Mouse (Mus musculus) neural tube, embryonic 13.5 days (tissue): ENCODE measurements around the gene Mad2l1bp. TPM values are rescaled to one million over a fixed set of nuclear protein-coding genes. Genes with fewer than 3 reads are reported as not detected.

Source experiments
- ATAC-seq: fragments of 200-750 bp; cut with Nextera tagmentation; 2 replicates; pipeline ENCODE4 v1.8.0; 2017; ENCODE audit warnings: low read depth, mild to moderate bottlenecking, moderate TSS enrichment, moderate library complexity
- H3K27ac ChIP-seq: fragments of 300-500 bp; sonication (generic); replicated peaks from 2 replicates; pipeline ENCODE4 v1.5.1; 2015; ENCODE audit warnings: moderate library complexity, mild to moderate bottlenecking, inconsistent platforms
- H3K27me3 ChIP-seq: fragments of 300-500 bp; sonication (generic); 2 replicates; pipeline ENCODE4 v1.6.1; 2015; ENCODE audit warnings: mild to moderate bottlenecking, inconsistent platforms
- H3K36me3 ChIP-seq: fragments of 300-500 bp; sonication (generic); 2 replicates; pipeline ENCODE4 v1.6.1; 2015; ENCODE audit warnings: mild to moderate bottlenecking, inconsistent platforms
- H3K4me1 ChIP-seq: fragments of 300-500 bp; sonication (generic); replicated peaks from 2 replicates; pipeline ENCODE4 v1.6.1; 2015; ENCODE audit warnings: inconsistent platforms
- H3K4me2 ChIP-seq: fragments of 300-500 bp; sonication (generic); 2 replicates; pipeline ENCODE4 v1.6.1; 2015; ENCODE audit warnings: inconsistent platforms, mild to moderate bottlenecking, moderate library complexity
- H3K4me3 ChIP-seq: fragments of 300-500 bp; sonication (generic); 2 replicates; pipeline ENCODE4 v1.5.1; 2015; ENCODE audit warnings: mild to moderate bottlenecking, inconsistent platforms
- H3K9ac ChIP-seq: fragments of 300-500 bp; sonication (generic); 2 replicates; pipeline ENCODE4 v1.6.1; 2015; ENCODE audit warnings: moderate library complexity, mild to moderate bottlenecking, inconsistent platforms
- H3K9me3 ChIP-seq: fragments of 300-500 bp; sonication (generic); 2 replicates; pipeline ENCODE4 v1.6.1; 2016; ENCODE audit warnings: inconsistent platforms
- WGBS: fragments of 180-500 bp; shearing (Covaris S2); methylation state at CpG from one replicate; pipeline ENCODE4 v1.1.7; 2015; 5-methylcytosine and 5-hydroxymethylcytosine counted together
- polyA plus RNA-seq: library from polyadenylated mRNA; unstranded; fragments of >200 nt; fragmentation: Nextera tagmentation; extraction: Ambion mirVana; gene quantifications from 2 replicates; pipeline ENCODE4 v1.2.1, GENCODE M21; 2015

The Mad2l1bp gene
- polyA plus RNA-seq: 24.1 and 30.8 TPM in 2 replicates

DNA sequence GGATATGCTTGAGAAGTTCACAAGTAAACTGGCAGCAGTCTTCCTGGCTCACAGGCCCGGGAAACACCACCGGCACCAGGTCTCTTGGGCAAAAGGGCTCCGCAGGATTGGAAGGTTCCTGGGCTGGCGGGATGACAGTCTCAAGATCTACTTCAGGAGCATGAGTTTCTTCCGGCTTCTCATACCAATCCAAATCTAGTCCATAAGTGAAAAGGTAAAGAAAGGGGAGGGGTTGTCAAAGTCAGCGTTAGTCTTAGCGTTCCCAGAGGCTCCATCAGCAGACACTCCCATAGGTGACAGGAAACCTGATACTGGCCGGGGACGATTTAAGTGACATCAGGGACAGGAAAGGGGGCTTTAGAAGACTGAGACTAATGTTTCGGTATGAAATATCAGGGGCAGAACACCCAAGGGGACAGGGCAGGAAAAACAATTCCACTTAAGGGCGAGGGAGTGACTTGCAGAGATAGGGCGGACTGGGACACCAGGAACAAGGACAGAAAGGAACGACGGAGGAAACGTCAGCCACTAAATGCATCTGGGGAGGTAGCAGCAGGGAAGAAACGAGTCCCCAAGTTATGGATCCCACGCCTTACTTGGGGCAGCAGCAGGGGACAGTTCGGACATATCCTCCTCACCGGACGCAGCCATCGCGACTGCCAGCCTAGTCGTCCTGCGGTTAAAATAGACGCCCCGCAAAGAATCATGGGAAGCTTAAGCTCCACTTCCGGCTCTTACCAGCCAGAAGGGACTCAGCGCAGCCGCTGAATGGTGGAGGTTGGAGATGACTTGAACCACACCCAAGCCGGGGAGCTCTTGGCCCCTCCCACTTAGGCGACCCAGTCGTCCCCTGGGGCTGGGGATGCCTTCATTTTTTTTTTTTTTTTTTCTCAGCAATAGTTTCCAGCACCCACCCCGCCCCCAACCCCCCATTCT, at the start of gene Mad2l1bp:
TSS of gene Mad2l1bp (minus strand) at position 707 of the 936 bp plus-strand sequence.
- Histone ChIP-seq H3K9ac (peak within 1 kb of the TSS; percentile 82), H3K4me3 (peak within 1 kb of the TSS; percentile 57), H3K4me1 (peaks cover 22% of the 10 kb centered on the region), H3K4me2 (peak within 1 kb of the TSS; percentile 86), H3K27ac (peak within 1 kb of the TSS; percentile 54; the same call in 1 of the 2 replicates), H3K27me3 (no peaks in the 10 kb centered on the region), H3K9me3 (no peaks in the 10 kb centered on the region), H3K36me3 (peaks cover 15% of the 10 kb centered on the region)
- peak; percentile 86 for ATAC-seq
- 9% methylated on average over 33 of the region's 33 CpGs for WGBS

DNA sequence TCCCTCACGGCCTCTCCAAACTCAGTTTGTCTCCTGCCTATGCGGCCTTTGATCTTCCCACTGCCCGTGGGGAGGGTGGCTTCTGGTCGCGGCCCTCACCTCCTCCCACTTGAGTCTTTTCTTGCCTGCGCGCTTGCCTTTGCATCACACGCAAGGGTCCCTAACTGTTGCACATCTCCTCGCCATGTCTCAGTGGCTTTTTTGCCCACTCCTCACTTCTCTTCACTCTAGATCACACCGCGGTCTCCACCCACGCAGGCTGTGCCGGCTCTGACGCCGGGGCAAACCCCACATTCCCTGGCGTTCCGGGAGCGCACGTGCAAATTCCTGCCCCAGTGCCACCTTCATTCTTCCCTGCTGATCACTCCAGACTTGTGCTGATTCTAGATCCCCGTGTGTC, 49.7 kb upstream of the Mad2l1bp start:
- peak overlapping the region; percentile 90 for H3K9ac ChIP-seq
- no peaks in the 10 kb centered on the region for H3K27me3 ChIP-seq
- peak overlapping the region; percentile 98 for H3K4me2 ChIP-seq
- H3K36me3 ChIP-seq: peaks cover 44% of the 10 kb centered on the region
- peaks cover 40% of the 10 kb centered on the region for H3K4me1 ChIP-seq
- H3K4me3 ChIP-seq: peak overlapping the region; percentile 95
- under 1% methylated on average over 20 of the region's 20 CpGs for WGBS
- peak overlapping the region; percentile 81 for H3K27ac ChIP-seq
- ATAC-seq: no peak; the same call in 1 of the 2 replicates
- H3K9me3 ChIP-seq: no peaks in the 10 kb centered on the region

DNA sequence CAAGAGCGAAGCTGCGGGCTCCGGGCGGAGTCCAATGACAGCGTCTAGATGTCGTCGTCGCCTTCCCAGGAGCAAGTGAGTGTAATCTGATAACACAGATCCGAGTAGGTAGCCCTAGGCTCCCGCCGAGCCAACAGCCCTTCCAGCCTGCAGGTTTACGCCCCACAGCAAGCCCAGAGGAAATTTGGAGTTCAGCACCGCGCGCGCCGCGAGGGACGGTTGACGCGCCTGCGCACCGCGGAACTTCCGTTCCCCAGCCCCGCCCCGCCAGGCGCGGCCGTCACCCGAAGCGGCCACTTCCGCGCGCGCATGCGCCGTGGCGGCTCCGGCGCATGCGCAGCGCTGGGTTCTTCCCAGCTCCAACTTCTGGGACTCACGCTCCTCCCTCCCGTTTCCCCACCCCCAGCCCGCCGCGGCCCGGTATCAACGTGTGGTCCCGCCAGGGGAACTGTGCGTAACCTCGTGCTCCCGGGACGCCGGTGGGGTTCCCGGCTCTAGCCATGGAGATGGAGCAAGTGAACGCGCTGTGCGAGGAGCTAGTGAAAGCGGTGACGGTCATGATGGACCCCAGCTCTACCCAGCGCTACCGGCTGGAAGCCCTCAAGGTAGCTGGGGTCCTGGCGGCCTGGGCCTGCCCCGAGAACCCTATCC, 49.2 kb upstream of the Mad2l1bp start, which contains the start of the genes Polh and Xpo5:
TSS of gene Polh (minus strand) at position 225 of the 651 bp plus-strand sequence.
TSS of gene Xpo5 (plus strand) at position 362 of the 651 bp plus-strand sequence.
- no peaks in the 10 kb centered on the region for H3K9me3 ChIP-seq
- H3K27me3 ChIP-seq: no peaks in the 10 kb centered on the region
- peak within 1 kb of the TSS; percentile 98 for H3K4me2 ChIP-seq
- peak; percentile 96 for ATAC-seq
- H3K4me3 ChIP-seq: peak within 1 kb of the TSS; percentile 95
- WGBS: under 1% methylated on average over 63 of the region's 66 CpGs
- H3K4me1 ChIP-seq: peaks cover 40% of the 10 kb centered on the region
- peak within 1 kb of the TSS; percentile 90 for H3K9ac ChIP-seq
- peaks cover 44% of the 10 kb centered on the region for H3K36me3 ChIP-seq
- peak within 1 kb of the TSS; percentile 81 for H3K27ac ChIP-seq

DNA sequence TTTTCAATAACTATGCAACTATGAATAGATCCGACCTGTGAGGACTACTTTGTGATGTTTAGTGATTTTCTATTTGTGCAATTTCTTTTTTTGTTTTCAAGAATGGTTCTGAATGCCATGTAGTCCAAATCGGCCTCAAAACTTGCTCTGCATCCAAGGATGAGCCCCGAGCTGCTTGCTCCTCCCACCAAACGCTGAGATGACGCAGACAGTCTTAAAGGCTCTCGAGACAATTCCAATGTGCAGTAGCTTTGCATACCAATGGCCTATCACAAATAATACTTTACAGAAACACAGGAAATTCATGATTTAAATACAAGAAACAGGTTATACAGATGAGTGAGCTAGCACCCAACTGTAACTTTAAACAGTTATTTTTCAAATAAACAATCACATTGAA, 47.8 kb upstream of the Mad2l1bp start:
- Histone ChIP-seq H3K9me3 (no peaks in the 10 kb centered on the region), H3K4me3 (peak overlapping the region; percentile 95), H3K27me3 (no peaks in the 10 kb centered on the region), H3K36me3 (peaks cover 44% of the 10 kb centered on the region), H3K9ac (peak overlapping the region; percentile 90), H3K27ac (no peak overlapping the region), H3K4me2 (peak overlapping the region; percentile 98), H3K4me1 (peaks cover 40% of the 10 kb centered on the region)
- no peak for ATAC-seq
- WGBS: 75% methylated on average over 6 of the region's 6 CpGs

- no peak overlapping the region for H3K27ac ChIP-seq
- no peak overlapping the region for H3K4me3 ChIP-seq
- ATAC-seq: no peak
- no peaks in the 10 kb centered on the region for H3K4me1 ChIP-seq
- H3K9ac ChIP-seq: no peak overlapping the region
- H3K9me3 ChIP-seq: no peaks in the 10 kb centered on the region
- WGBS: 90% methylated on average over 2 of the region's 2 CpGs
- no peaks in the 10 kb centered on the region for H3K27me3 ChIP-seq
- no peak overlapping the region for H3K4me2 ChIP-seq
- peaks cover 91% of the 10 kb centered on the region for H3K36me3 ChIP-seq
Observed at GRCm38 (mm10) chr17:46188829-46189228, 35.5 kb upstream of the Mad2l1bp start.

DNA sequence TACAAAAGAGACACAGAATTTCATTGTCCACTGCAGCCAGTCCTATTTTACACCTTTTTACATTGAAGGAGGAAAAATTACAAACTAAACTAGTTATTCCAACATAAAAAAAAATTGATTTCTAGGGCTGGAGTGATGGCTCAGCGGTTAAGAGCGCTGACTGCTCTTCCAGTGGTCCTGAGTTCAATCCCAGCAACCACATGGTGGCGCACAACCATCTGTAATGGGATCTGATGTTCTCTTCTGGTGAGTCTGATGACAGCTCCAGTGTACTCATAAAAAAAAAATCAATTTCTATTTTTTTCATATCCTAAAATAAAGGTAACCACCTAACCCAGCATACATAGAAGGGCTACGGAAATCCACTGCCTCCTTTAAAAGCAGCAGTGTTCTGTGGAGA, 28.9 kb upstream of the Mad2l1bp start:
- Histone ChIP-seq H3K9ac (no peak overlapping the region), H3K27ac (no peak overlapping the region), H3K27me3 (no peaks in the 10 kb centered on the region), H3K4me2 (no peak overlapping the region), H3K9me3 (no peaks in the 10 kb centered on the region), H3K4me3 (no peak overlapping the region), H3K4me1 (no peaks in the 10 kb centered on the region), H3K36me3 (peaks cover 97% of the 10 kb centered on the region)
- WGBS: 89% methylated on average over 4 of the region's 4 CpGs
- no peak for ATAC-seq

DNA sequence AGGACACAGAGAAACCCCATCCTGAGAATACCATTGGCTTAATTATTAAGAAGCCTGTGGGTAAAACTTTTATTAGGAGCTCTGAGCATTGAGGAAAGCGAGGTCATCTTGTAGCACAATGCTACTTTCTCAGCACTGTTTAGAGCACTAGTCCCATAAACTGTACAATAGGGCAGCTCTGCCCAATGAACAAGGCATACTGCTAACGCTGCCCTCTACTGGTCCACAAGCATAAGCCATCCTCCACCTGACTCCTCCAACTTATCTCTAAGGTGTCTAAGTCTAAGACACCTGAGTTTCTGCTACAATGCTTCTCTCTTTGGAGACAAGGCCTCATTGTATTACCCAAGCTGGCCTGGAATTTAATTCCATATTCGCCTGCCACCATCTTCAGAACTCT, 17.2 kb upstream of the Mad2l1bp start:
- no peak overlapping the region for H3K9ac ChIP-seq
- no peaks in the 10 kb centered on the region for H3K27me3 ChIP-seq
- H3K27ac ChIP-seq: no peak overlapping the region
- no peaks in the 10 kb centered on the region for H3K4me1 ChIP-seq
- no peak for ATAC-seq
- no peak overlapping the region for H3K4me2 ChIP-seq
- no peak overlapping the region for H3K4me3 ChIP-seq
- 74% methylated on average over 3 of the region's 3 CpGs for WGBS
- H3K9me3 ChIP-seq: no peaks in the 10 kb centered on the region
- peaks cover 78% of the 10 kb centered on the region for H3K36me3 ChIP-seq

DNA sequence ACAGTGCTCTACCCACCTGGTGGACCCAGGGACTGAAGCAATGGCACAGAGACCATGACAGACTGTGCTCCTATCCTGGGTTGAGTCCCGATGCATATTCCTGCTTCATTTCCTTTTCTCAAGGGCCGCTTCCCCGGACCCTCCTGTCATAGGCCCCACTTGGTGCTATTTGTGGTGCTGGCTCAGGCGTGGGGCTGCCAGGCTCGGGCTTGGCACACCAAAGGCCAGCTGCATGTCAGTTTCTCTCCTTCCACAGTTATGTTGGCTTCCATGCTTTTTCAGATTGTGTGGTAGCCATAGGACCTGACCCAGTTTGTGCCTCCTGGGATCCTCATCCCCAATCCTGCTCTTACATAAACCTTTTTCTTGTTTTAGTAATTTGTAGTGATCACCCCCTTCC, 15.4 kb upstream of the Mad2l1bp start:
- Histone ChIP-seq H3K9ac (no peak overlapping the region), H3K36me3 (peaks cover 92% of the 10 kb centered on the region), H3K27me3 (no peaks in the 10 kb centered on the region), H3K4me3 (no peak overlapping the region), H3K9me3 (no peaks in the 10 kb centered on the region), H3K4me2 (no peak overlapping the region), H3K27ac (no peak overlapping the region), H3K4me1 (no peaks in the 10 kb centered on the region)
- no peak for ATAC-seq
- 93% methylated on average over 5 of the region's 5 CpGs for WGBS

GRCm38 (mm10) chr17:46168318-46168717, 15.0 kb upstream of the Mad2l1bp start:
- Histone ChIP-seq H3K9me3 (no peaks in the 10 kb centered on the region), H3K4me2 (no peak overlapping the region), H3K4me1 (peaks cover under 1% of the 10 kb centered on the region; the same call in 1 of the 2 replicates), H3K36me3 (peaks cover 92% of the 10 kb centered on the region), H3K4me3 (no peak overlapping the region), H3K9ac (no peak overlapping the region), H3K27ac (no peak overlapping the region), H3K27me3 (no peaks in the 10 kb centered on the region)
- 64% methylated on average over 5 of the region's 5 CpGs for WGBS
- ATAC-seq: no peak

DNA sequence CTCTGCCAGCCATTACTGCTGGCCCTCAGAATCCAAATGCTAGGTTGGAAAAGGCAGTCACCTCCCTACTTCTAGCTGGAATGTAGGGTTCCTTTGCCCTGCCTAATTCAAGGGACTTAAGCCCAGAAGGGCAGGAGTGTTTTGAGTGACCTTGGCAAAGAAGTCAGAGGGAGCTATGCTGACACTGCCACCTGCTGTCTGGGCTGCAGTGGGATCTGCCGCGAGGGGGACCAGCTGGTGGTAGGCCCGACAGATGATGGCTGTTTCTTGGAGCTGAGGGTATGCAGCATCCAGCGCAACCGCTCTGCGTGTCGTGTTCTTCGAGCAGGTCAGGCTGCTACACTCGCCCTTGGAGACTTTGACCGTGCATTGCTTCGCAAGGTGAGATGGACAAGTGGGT, 13.7 kb upstream of the Mad2l1bp start:
- Histone ChIP-seq H3K9me3 (no peaks in the 10 kb centered on the region), H3K27ac (no peak overlapping the region), H3K4me1 (peaks cover 14% of the 10 kb centered on the region), H3K4me3 (no peak overlapping the region), H3K36me3 (peaks cover 79% of the 10 kb centered on the region), H3K4me2 (no peak overlapping the region), H3K9ac (no peak overlapping the region), H3K27me3 (no peaks in the 10 kb centered on the region)
- WGBS: 84% methylated on average over 11 of the region's 11 CpGs
- ATAC-seq: no peak

GRCm38 (mm10) chr17:46166270-46166669, 12.9 kb upstream of the Mad2l1bp start:
- Histone ChIP-seq H3K4me2 (no peak overlapping the region), H3K36me3 (peaks cover 74% of the 10 kb centered on the region), H3K9me3 (no peaks in the 10 kb centered on the region), H3K4me1 (peaks cover 21% of the 10 kb centered on the region), H3K27me3 (no peaks in the 10 kb centered on the region), H3K9ac (no peak overlapping the region), H3K4me3 (no peak overlapping the region), H3K27ac (no peak overlapping the region)
- 88% methylated on average over 5 of the region's 5 CpGs for WGBS
- no peak for ATAC-seq

DNA sequence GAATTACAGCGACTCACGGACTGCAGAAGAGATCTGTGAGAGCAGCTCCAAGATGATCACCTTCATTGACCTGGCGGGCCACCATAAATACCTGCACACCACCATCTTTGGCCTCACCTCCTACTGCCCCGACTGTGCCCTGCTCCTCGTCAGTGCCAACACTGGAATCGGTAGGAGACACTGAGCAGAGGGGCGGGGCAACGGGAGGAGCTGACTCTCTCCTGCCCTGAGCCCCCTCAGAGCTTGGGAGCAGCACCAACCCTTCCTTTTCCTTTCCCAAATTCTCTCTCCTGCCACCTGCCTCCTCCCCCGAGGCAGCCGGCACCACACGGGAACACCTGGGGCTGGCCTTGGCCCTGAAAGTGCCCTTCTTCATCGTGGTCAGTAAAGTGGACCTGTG, 12.1 kb upstream of the Mad2l1bp start:
- 87% methylated on average over 12 of the region's 12 CpGs for WGBS
- no peak for ATAC-seq

More for the DNA sequence above, 12.1 kb upstream of the Mad2l1bp start:
- Histone ChIP-seq H3K27me3 (no peaks in the 10 kb centered on the region), H3K27ac (no peak overlapping the region), H3K9me3 (no peaks in the 10 kb centered on the region), H3K9ac (no peak overlapping the region), H3K36me3 (peaks cover 66% of the 10 kb centered on the region), H3K4me3 (no peak overlapping the region), H3K4me2 (no peak overlapping the region), H3K4me1 (peaks cover 21% of the 10 kb centered on the region)
